Mouse (Mus musculus) cerebellum, adult 9-10 months (tissue): ENCODE measurements around the gene Cacng6.

Experiments used
- DNase-seq: peaks from one replicate; pipeline ENCODE4 v3.0.0; 2022

The Cacng6 gene

GRCm38 (mm10) chr7:3420466-3420865 lies 3.5 kb upstream of the Cacng6 start:
- no peak for DNase-seq

- DNase-seq, result no peak
These were observed 2.7 kb upstream of the Cacng6 start for GRCm38 (mm10) chr7:3421297-3421696.

GRCm38 (mm10) chr7:3422051-3422450 lies 1.9 kb upstream of the Cacng6 start:
- DNase-seq, result no peak

- DNase-seq, result no peak
These were observed 565 bp upstream of the Cacng6 start for GRCm38 (mm10) chr7:3423430-3423829.

- no peak for DNase-seq
These were observed 1.1 kb downstream of the Cacng6 start for GRCm38 (mm10) chr7:3425141-3425540.

GRCm38 (mm10) chr7:3430161-3430560 lies 6.2 kb downstream of the Cacng6 start:
- DNase-seq, result no peak

GRCm38 (mm10) chr7:3432066-3432465 lies 8.1 kb downstream of the Cacng6 start:
- no peak for DNase-seq

- DNase-seq, result no peak
These were observed 13.9 kb downstream of the Cacng6 start for GRCm38 (mm10) chr7:3437941-3438340.

- no peak for DNase-seq
These were observed 16.0 kb downstream of the Cacng6 start for GRCm38 (mm10) chr7:3439984-3440383.

GRCm38 (mm10) chr7:3440526-3440925 lies 16.5 kb downstream of the Cacng6 start:
- no peak for DNase-seq

- no peak for DNase-seq
These were observed 18.6 kb downstream of the Cacng6 start for GRCm38 (mm10) chr7:3442476-3443062.

- DNase-seq, result no peak
These were observed 20.7 kb downstream of the Cacng6 start for GRCm38 (mm10) chr7:3444678-3445077.

GRCm38 (mm10) chr7:3446584-3446983 lies 22.6 kb downstream of the Cacng6 start:
- DNase-seq, result no peak

GRCm38 (mm10) chr7:3447026-3447425 lies 23.0 kb downstream of the Cacng6 start:
- DNase-seq, result no peak

GRCm38 (mm10) chr7:3448737-3449454 lies 24.9 kb downstream of the Cacng6 start:
- peak; percentile 63 for DNase-seq

- no peak for DNase-seq
These were observed 26.7 kb downstream of the Cacng6 start for GRCm38 (mm10) chr7:3450671-3451070.

GRCm38 (mm10) chr7:3451161-3451560 lies 27.2 kb downstream of the Cacng6 start:
- no peak for DNase-seq

- no peak for DNase-seq
These were observed 29.0 kb downstream of the Cacng6 start for GRCm38 (mm10) chr7:3452821-3453485.

GRCm38 (mm10) chr7:3453486-3454183 lies 29.6 kb downstream of the Cacng6 start:
- DNase-seq, result no peak

- DNase-seq, result no peak
These were observed 33.3 kb downstream of the Cacng6 start for GRCm38 (mm10) chr7:3457111-3457840.

GRCm38 (mm10) chr7:3457841-3458217 lies 33.8 kb downstream of the Cacng6 start:
- DNase-seq, result no peak

GRCm38 (mm10) chr7:3460261-3460660 lies 36.3 kb downstream of the Cacng6 start:
- no peak for DNase-seq

- no peak for DNase-seq
These were observed 39.3 kb downstream of the Cacng6 start for GRCm38 (mm10) chr7:3463306-3463705.
